ENCODE assay signal across 27 mouse cellular contexts in genomic region chr5:150541302-150541701, GRCm38 (mm10). TPM values are rescaled to one million over a fixed set of nuclear protein-coding genes. Genes with fewer than 3 reads are reported as not detected.
DNase-seq lines count a peak whose midpoint lies in the region; TF ChIP-seq lines count a peak whose summit lies in the region.
"Had no signal": no experiment of that assay in that cellular context is flagged by ENCODE, and none has a peak within 500 bp of the region (broad histone marks: within the 10 kb centered on the region; RNA-seq: fewer than 3 reads in every experiment).

No protein-coding gene starts in this region.

- H3K9me3 ChIP-seq in CH12.LX (replicated peaks; ENCODE audit: low read length) (peaks cover 18% of the 10 kb centered on the region), ES-E14 (ENCODE audit: control insufficient read depth, insufficient read depth, low read depth, low read length) (no peaks in the 10 kb centered on the region), MEL (replicated peaks; ENCODE audit: insufficient read depth, low read length) (no peaks in the 10 kb centered on the region)
- H3K9me3 ChIP-seq: G1E had no signal

- in situ Hi-C loops in CH12.LX (cut with MboI; ENCODE audit: low pct_ligation_motif_present, low pct_unique_long_range_greater_than_20kb, low sequenced_read_pairs): no loop called here
- in situ Hi-C loops in ES-E14 (cut with MboI; ENCODE audit: low sequenced_read_pairs in 2 of 2, unreplicated experiment in 2 of 2): no loop called here

- DNase-seq in CH12.LX (ENCODE audit: extremely low read depth) (no peak), ES-E14 (ENCODE audit: low read depth, low spot score) (no peak), MEL (ENCODE audit: low read depth, low spot score) (no peak)
- no peak for DNase-seq in layer of hippocampus, adult 9-10 months (ENCODE audit: low spot score)
- no peak for DNase-seq in right cerebral cortex, postnatal 25 days
- DNase-seq in right cerebral cortex, postnatal 10 days (ENCODE audit: low spot score in 2 of 2): no peak
- DNase-seq: adrenal gland, adult 2 months; adrenal gland, adult 8-10 months; adrenal gland, postnatal 10 days; adrenal gland, postnatal 14 days; adrenal gland, postnatal 25 days; adrenal gland, postnatal 36 days; B cell, adult 2 months; cerebellum, adult 11 months; cerebellum, adult 11-12 months; cerebellum, adult 18-20 months; cerebellum, adult 2 months; cerebellum, adult 8-10 months; cerebellum, adult 9-10 months had no signal

- H3K36me3 ChIP-seq in CH12.LX (replicated peaks in 1 of 2; ENCODE audit: control insufficient read depth in 1 of 2, insufficient read depth in 1 of 2, low read length in 1 of 2): peaks cover 12 to 34% of the 10 kb centered on the region in 2 experiments
- peaks cover 2% of the 10 kb centered on the region; the same call in 1 of the 2 replicates for H3K36me3 ChIP-seq in ES-E14 (ENCODE audit: control insufficient read depth, insufficient read depth, low read length, poor library complexity, severe bottlenecking)
- H3K36me3 ChIP-seq in MEL (ENCODE audit: control insufficient read depth in 1 of 2, insufficient read depth in 2 of 2, low read length in 2 of 2): peaks cover 0 to 18% of the 10 kb centered on the region in 2 experiments; a peak in 3 of 4 replicates

- no peak overlapping the region for H3K4me2 ChIP-seq in CH12.LX (ENCODE audit: insufficient read depth, low read depth, poor library complexity, severe bottlenecking)

- no peak for TF ChIP-seq RAD21 in CH12.LX (IDR thresholded peaks at IDR 0.05; ENCODE audit: low read depth, low read length)
- no peak for TF ChIP-seq RAD21 in MEL (IDR thresholded peaks at IDR 0.05; ENCODE audit: low read depth, low read length)

- no peak for TF ChIP-seq CTCF in CH12.LX (conservative IDR thresholded peaks at IDR 0.05 in 1 of 2, IDR thresholded peaks at IDR 0.05 in 1 of 2; ENCODE audit: low read depth in 2 of 2, low read length in 2 of 2)
- no peak for TF ChIP-seq CTCF in MEL (IDR thresholded peaks at IDR 0.05 in 2 of 3, conservative IDR thresholded peaks at IDR 0.05 in 1 of 3; ENCODE audit: control insufficient read depth in 1 of 3, insufficient read depth in 1 of 3, low read depth in 2 of 3, low read length in 3 of 3, poor library complexity in 1 of 3, severe bottlenecking in 1 of 3)

- H3K9ac ChIP-seq in CH12.LX (ENCODE audit: insufficient read depth, low read depth): no peak overlapping the region
- H3K9ac ChIP-seq in ES-E14 (ENCODE audit: insufficient read depth, low read depth, low read length, poor library complexity, severe bottlenecking): no peak overlapping the region
- no peak overlapping the region for H3K9ac ChIP-seq in MEL (ENCODE audit: control insufficient read depth, low read depth, low read length, poor library complexity, severe bottlenecking)

- H3K79me2 ChIP-seq in CH12.LX (replicated peaks; ENCODE audit: control insufficient read depth, extremely low read depth, insufficient read depth, poor library complexity, severe bottlenecking) (no peaks in the 10 kb centered on the region), MEL (ENCODE audit: control insufficient read depth, insufficient read depth, low read length, poor library complexity) (no peaks in the 10 kb centered on the region)

- H3K27me3 ChIP-seq in CH12.LX (replicated peaks): no peaks in the 10 kb centered on the region
- H3K27me3 ChIP-seq in MEL (ENCODE audit: control insufficient read depth in 1 of 2, insufficient read depth in 2 of 2, low read length in 2 of 2): no peaks in the 10 kb centered on the region
- H3K27me3 ChIP-seq: Patski had no signal

- no peak overlapping the region for H3K27ac ChIP-seq in CH12.LX (ENCODE audit: insufficient read depth, low read depth)
- no peak overlapping the region for H3K27ac ChIP-seq in ES-E14 (ENCODE audit: insufficient read depth, low read depth, low read length, poor library complexity, severe bottlenecking)
- H3K27ac ChIP-seq in MEL (ENCODE audit: control insufficient read depth, low read depth, low read length): no peak overlapping the region

- no peak overlapping the region for H3K4me3 ChIP-seq in CH12.LX (replicated peaks in 1 of 3; ENCODE audit: low read depth in 2 of 3, low read length in 2 of 3, poor library complexity in 1 of 3)
- no peak overlapping the region for H3K4me3 ChIP-seq in ES-E14 (ENCODE audit: insufficient read depth in 1 of 2, low read depth in 1 of 2, low read length in 2 of 2, poor library complexity in 1 of 2, severe bottlenecking in 1 of 2)
- no peak overlapping the region for H3K4me3 ChIP-seq in MEL (ENCODE audit: control insufficient read depth in 1 of 2, insufficient read depth in 1 of 2, low read depth in 2 of 2, low read length in 2 of 2)

- TF ChIP-seq POLR2A in CH12.LX (IDR thresholded peaks at IDR 0.05; ENCODE audit: low read depth, low read length) (no peak), MEL (IDR thresholded peaks at IDR 0.05; ENCODE audit: control insufficient read depth in 1 of 2, insufficient read depth in 1 of 2, low read depth in 1 of 2, low read length in 2 of 2, poor library complexity in 1 of 2) (no peak)

- TF ChIP-seq EP300 in CH12.LX (IDR thresholded peaks at IDR 0.05; ENCODE audit: low read length) (no peak), MEL (IDR thresholded peaks at IDR 0.05; ENCODE audit: low read depth in 1 of 2, low read length in 2 of 2) (no peak)

- dilution Hi-C loops in CH12.LX (cut with MboI; ENCODE audit: extremely low pct_ligation_motif_present, extremely low pct_unique_long_range_greater_than_20kb, low sequenced_read_pairs): no loop called here

- H3K4me1 ChIP-seq in CH12.LX (ENCODE audit: control insufficient read depth in 1 of 2, insufficient read depth in 2 of 2) (no peaks in the 10 kb centered on the region), ES-E14 (ENCODE audit: control insufficient read depth in 2 of 2, insufficient read depth in 2 of 2, low read length in 2 of 2, poor library complexity in 1 of 2) (no peaks in the 10 kb centered on the region), MEL (ENCODE audit: control insufficient read depth in 1 of 2, insufficient read depth in 2 of 2, low read length in 2 of 2) (no peaks in the 10 kb centered on the region)

TF ChIP-seq in CH12.LX, 34 proteins besides CTCF, POLR2A, EP300 and RAD21:
- peak; percentile 87 for TF ChIP-seq MAFK (IDR thresholded peaks at IDR 0.05; ENCODE audit: insufficient replicate concordance, low read length)
- no peak for TF ChIP-seq USF2 (conservative IDR thresholded peaks at IDR 0.05; ENCODE audit: low read depth, low read length)

TF ChIP-seq in ES-E14, 5 proteins besides CTCF, POLR2A, EP300 and RAD21:
- TF ChIP-seq MAFK (IDR thresholded peaks at IDR 0.05; ENCODE audit: insufficient read depth, low read depth, low read length) (peak; percentile 86), CHD2 (IDR thresholded peaks at IDR 0.05; ENCODE audit: low read depth, low read length) (no peak)

TF ChIP-seq in MEL, 35 proteins besides CTCF, POLR2A, EP300 and RAD21:
- TF ChIP-seq NELFE (IDR thresholded peaks at IDR 0.05; ENCODE audit: low read depth, low read length) (no peak), MAFK (IDR thresholded peaks at IDR 0.05; ENCODE audit: borderline replicate concordance, low read depth, low read length) (peak; percentile 78)

RNA-seq across cellular contexts. Expression of gene Brca2, which starts 18.9 kb away (rescaled TPM):
- total RNA-seq in CH12.LX (2012; rRNA removed) (17.1 and 21.5 TPM in 2 replicates), CH12.LX (2014; rRNA removed) (13.8 and 17.3 TPM in 2 replicates), ES-E14 (2012; rRNA removed) (49.7 and 77.9 TPM in 2 replicates), MEL (2012; rRNA removed) (29.8 and 31.2 TPM in 2 replicates)
- polyA plus RNA-seq in CH12.LX (2012; ENCODE audit: insufficient read length, low read depth) (21.9 and 24.0 TPM in 2 replicates), MEL (2012; ENCODE audit: insufficient read depth in 1 of 2, insufficient read length in 2 of 2, low read depth in 1 of 2, low replicate concordance in 2 of 2, missing spikeins in 1 of 2) (100 to 1,000 TPM in 1 of 2 experiments, 10 to 100 TPM in 1; 53.4 to 239 TPM)

RNA-seq across cellular contexts. Expression of gene Zar1l, which starts 23.3 kb away (rescaled TPM):
- total RNA-seq in CH12.LX (2012; rRNA removed) (not detected in 2 replicates), CH12.LX (2014; rRNA removed) (not detected in 2 replicates), ES-E14 (2012; rRNA removed) (not detected in 2 replicates), MEL (2012; rRNA removed) (not detected in 2 replicates)
- polyA plus RNA-seq in CH12.LX (2012; ENCODE audit: insufficient read length, low read depth) (not detected in 2 replicates), MEL (2012; ENCODE audit: insufficient read depth in 1 of 2, insufficient read length in 2 of 2, low read depth in 1 of 2, low replicate concordance in 2 of 2, missing spikeins in 1 of 2) (not detected)
- total RNA-seq: adrenal gland, adult 18-20 months; adrenal gland, adult 2 months; adrenal gland, adult 8-10 months; adrenal gland, postnatal 10 days; adrenal gland, postnatal 14 days; adrenal gland, postnatal 25 days; adrenal gland, postnatal 36 days; adrenal gland, postnatal 4 days; G1E had no signal
- polyA plus RNA-seq: activated CD4-positive, CD25-positive, alpha-beta regulatory T cell, adult 4 months; adrenal gland, adult 2 months; brain, embryonic 14.5 days; C2C12; CD4-positive, CD25-positive, alpha-beta regulatory T cell, adult 4 months; cerebellum, adult 2 months; G1E; Patski had no signal

RNA-seq across cellular contexts. Expression of gene N4bp2l1, which starts 55.7 kb away (rescaled TPM):
- total RNA-seq in CH12.LX (2012; rRNA removed): 6.5 and 10.2 TPM in 2 replicates
- 8.9 and 9.5 TPM in 2 replicates for total RNA-seq in CH12.LX (2014; rRNA removed)
- polyA plus RNA-seq in CH12.LX (2012; ENCODE audit: insufficient read length, low read depth): 16.4 and 18.6 TPM in 2 replicates
- total RNA-seq in ES-E14 (2012; rRNA removed): 0.74 and 0.80 TPM in 2 replicates
- 2.6 and 2.9 TPM in 2 replicates for total RNA-seq in MEL (2012; rRNA removed)
- 10 to 100 TPM in 1 of 2 experiments, not detected in 1; 15.0 TPM for polyA plus RNA-seq in MEL (2012; ENCODE audit: insufficient read depth in 1 of 2, insufficient read length in 2 of 2, low read depth in 1 of 2, low replicate concordance in 2 of 2, missing spikeins in 1 of 2)

Comparison
In these comparisons a context has a peak if more than half of its experiments do, and no peak if none do; other contexts are left out.
1. Of the 35 proteins assayed by ChIP-seq in both MEL and CH12.LX: peak only in MEL: none; only in CH12.LX: none; in both: MAFK; in neither: 34.